Mouse (Mus musculus) cerebellum, postnatal 4 days (tissue): ENCODE data around the gene Slc28a3.

Source experiments
- DNase-seq, 2 experiments: peaks; one replicate each; pipeline ENCODE4 v3.0.0; 2022; ENCODE audit warnings: low spot score in 2 of 2, mixed read lengths in 1 of 2

The Slc28a3 gene

GRCm38 (mm10) chr13:58560497-58561138 lies 50.1 kb downstream of the Slc28a3 start:
- DNase-seq: peak; percentile 31 to 72

GRCm38 (mm10) chr13:58558216-58558615 lies 52.5 kb downstream of the Slc28a3 start:
- DNase-seq: no peak

GRCm38 (mm10) chr13:58556018-58556417 lies 54.7 kb downstream of the Slc28a3 start:
- peak in 1 of 2 experiments; percentile 16 for DNase-seq

GRCm38 (mm10) chr13:58555561-58555960 lies 55.1 kb downstream of the Slc28a3 start:
- DNase-seq: no peak

DNA sequence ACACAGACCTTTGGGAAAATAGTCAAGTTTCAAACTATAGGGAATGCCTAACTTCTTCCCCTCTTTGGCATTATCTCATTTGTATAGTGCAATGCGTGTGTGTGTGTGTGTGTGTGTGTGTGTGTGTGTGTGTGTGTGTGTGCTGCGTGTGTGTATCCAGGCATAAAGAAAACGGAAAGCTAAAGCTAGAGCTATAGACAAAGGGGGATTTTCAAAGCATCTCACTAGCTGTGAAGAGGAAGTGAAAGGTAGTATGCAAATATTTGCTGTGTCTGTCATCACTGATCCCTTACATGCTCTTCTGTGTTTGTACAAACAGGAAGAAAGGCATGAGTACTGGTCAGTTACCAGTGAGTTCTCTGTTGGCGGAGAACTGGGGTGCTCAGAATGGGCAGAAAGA lies 58.8 kb downstream of the Slc28a3 start:
- DNase-seq: no peak

DNA sequence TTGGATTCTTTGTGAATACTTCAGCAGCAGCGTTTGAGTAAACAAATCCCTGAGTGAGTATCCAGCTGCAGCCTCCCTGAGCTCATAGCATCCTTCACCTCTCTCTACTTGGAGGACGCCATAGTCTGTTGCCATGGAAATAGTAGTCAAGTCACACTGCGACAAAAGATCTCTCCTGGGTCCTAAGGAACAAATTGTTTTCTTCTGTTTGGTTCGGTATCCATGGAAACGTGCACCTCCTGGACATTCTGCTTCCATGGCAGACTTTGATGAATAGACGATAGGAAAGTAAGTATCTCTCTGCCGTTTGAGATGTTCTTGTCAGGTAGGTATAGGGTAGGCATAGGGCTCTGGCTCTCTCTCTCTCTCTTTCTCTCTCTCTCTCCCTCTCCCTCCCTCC lies 63.1 kb downstream of the Slc28a3 start:
- DNase-seq: no peak

- DNase-seq: peak in 1 of 2 experiments; percentile 22
Observed at GRCm38 (mm10) chr13:58543688-58544408, 66.8 kb downstream of the Slc28a3 start.

DNA sequence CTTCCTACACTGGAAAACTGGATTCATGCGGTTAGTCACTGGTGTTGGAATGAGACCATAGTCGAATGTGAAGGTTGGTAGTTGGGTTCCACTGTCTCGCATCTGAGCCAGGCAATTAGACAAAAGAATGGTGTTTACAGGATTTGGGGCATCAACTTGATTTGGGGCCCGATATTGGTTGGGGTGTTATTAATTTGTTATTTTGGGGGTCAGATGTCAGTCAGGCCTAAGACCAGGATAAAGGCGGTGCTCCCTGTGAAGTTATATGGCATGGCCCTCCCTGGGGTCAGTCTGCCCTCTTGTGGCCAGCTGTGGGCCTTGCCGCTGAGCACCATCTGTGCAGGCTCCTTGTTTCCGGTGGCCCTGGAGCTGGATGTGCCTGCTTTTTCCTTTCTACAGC lies 67.6 kb downstream of the Slc28a3 start:
- peak; percentile 75 to 80 for DNase-seq

DNA sequence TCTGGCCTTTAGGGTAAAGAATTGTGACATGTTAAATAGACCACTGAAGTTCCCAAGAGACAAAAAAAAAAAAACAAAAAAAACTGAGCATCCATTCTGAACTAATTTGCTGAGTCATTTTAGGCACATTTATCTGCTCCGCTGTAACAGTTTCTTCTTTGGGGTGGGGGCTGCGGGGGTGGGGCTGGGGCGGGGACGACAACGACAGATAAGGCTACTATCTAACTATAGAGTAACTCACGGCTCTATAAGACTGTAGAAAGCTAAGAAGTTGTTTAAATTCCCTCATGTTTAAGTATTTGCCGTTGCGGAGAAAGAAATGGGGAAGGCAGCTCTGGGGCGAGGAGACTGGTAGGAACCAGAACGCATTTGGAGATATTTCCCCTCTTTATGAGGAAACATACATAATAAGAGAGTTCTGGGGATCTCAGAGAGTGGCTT lies 68.1 kb downstream of the Slc28a3 start:
- no peak for DNase-seq

GRCm38 (mm10) chr13:58542167-58542566 lies 68.5 kb downstream of the Slc28a3 start:
- DNase-seq: no peak

DNA sequence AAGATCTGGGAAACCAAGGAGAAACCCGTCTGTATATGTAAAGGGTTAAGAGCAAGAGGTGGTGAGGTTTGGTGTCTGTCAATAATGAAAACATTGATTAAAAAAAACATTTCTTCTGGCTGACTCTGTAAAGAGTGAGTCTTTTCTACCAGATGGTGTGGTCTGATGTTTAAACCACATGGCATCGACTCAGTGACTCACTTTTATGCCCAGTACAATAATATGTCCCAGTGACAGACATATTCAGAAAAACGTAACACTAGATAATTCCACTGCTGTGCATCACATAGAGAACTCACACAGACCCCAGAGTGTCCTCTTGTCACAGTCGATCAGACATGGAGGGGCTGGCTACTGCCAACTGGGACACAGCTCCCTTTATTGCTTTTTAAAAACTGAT lies 69.1 kb downstream of the Slc28a3 start:
- DNase-seq: no peak

- no peak for DNase-seq
Observed at GRCm38 (mm10) chr13:58538966-58539365, 71.7 kb downstream of the Slc28a3 start.

DNA sequence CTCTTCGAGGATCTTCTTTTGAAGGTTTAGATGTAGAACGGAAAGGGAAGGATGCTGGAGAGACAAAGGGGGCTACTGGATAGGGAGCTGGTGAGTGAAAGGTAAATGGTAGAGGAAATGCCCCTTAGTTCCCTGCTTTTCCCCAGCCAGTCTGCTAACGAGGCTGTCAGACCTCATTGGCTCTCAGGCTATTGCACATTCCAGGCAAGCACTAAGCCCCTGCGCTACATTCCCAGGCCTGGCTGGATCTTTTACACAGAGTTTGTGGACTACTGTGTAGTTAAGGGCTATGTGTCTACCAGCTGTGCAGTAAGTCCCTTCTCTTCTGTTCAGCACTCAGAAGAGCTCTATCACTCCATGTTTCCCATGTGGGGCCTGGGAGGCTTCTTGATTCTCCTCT lies 72.3 kb downstream of the Slc28a3 start:
- no peak for DNase-seq

DNA sequence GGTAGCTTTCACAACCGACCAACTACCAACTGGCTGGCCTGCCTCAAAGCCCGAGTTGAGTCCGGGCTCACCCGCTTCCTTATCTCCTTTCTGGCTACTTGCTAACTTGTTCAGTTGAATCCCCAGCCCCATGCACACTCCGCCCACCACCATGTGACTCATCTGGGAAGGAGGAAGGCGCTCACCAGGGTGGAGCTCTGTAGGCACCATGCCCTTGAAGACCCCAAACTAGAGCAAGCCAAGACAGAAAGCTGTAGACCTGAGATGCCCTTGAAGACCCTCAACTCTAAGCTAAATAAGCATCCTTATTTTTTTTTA lies 72.8 kb downstream of the Slc28a3 start:
- DNase-seq: no peak

GRCm38 (mm10) chr13:58537232-58537915 lies 73.3 kb downstream of the Slc28a3 start:
- DNase-seq: no peak

GRCm38 (mm10) chr13:58536466-58537231 lies 74.0 kb downstream of the Slc28a3 start:
- DNase-seq: no peak

- no peak for DNase-seq
Observed at GRCm38 (mm10) chr13:58535321-58535720, 75.4 kb downstream of the Slc28a3 start.

- DNase-seq: no peak
Observed at GRCm38 (mm10) chr13:58534861-58535260, 75.8 kb downstream of the Slc28a3 start.

- no peak for DNase-seq
Observed at GRCm38 (mm10) chr13:58534216-58534841, 76.3 kb downstream of the Slc28a3 start.

GRCm38 (mm10) chr13:58524581-58524980 lies 86.1 kb downstream of the Slc28a3 start:
- DNase-seq: no peak

- DNase-seq: no peak
Observed at GRCm38 (mm10) chr13:58523761-58524117, 86.9 kb downstream of the Slc28a3 start.
